Mouse (Mus musculus): ENCODE measurements around the gene Fkbp2. TPM values are rescaled to one million over a fixed set of nuclear protein-coding genes. Genes with fewer than 3 reads are reported as not detected.

Gene Fkbp2
- total RNA-seq (2021) = 10 to 100 TPM; 13.0 to 13.7 TPM
- long read RNA-seq, experiment 1, transcript Fkbp2-201 (6 exons, 642 nt) = major isoform, 9 of 12 reads
- long read RNA-seq, experiment 1, partial matches to known transcripts = 0 of 12 reads
- long read RNA-seq, experiment 1, other reads (novel, unspliced or antisense) = 2 of 12 reads
- long read RNA-seq, experiment 2, transcript Fkbp2-201 (6 exons, 642 nt) = minor isoform, 5 of 15 reads
- long read RNA-seq, experiment 2, transcript Fkbp2-202 (6 exons, 664 nt) = major isoform, 8 of 15 reads
- long read RNA-seq, experiment 2, partial matches to known transcripts = 1 of 15 reads
- long read RNA-seq, experiment 2, other reads (novel, unspliced or antisense) = 1 of 15 reads

GRCm38 (mm10) chr19:6980381-6981093 is at the start of gene Fkbp2:
Fkbp2 (minus strand) TSS chr19:6980501.
- intact Hi-C loops (cut with DNase I; ENCODE audit: low total_unique reads) = no loop called here
- peak; percentile 99 for DNase-seq

GRCm38 (mm10) chr19:7029531-7029930 is 49.2 kb upstream of the Fkbp2 start:
- DNase-seq = no peak
- intact Hi-C loops (cut with DNase I; ENCODE audit: low total_unique reads) = no loop called here

GRCm38 (mm10) chr19:7020224-7020641 is 39.9 kb upstream of the Fkbp2 start:
- DNase-seq = no peak
- intact Hi-C loops (cut with DNase I; ENCODE audit: low total_unique reads) = no loop called here

GRCm38 (mm10) chr19:7019191-7019590 is 38.9 kb upstream of the Fkbp2 start, which contains the start of gene Fermt3:
Fermt3 (minus strand) TSS chr19:7019469.
- DNase-seq = no peak
- intact Hi-C loops (cut with DNase I; ENCODE audit: low total_unique reads) = no loop called here

GRCm38 (mm10) chr19:7018546-7018945 is 38.2 kb upstream of the Fkbp2 start:
- no peak for DNase-seq

GRCm38 (mm10) chr19:7017541-7018457 is 37.5 kb upstream of the Fkbp2 start:
- DNase-seq = no peak
- intact Hi-C loops (cut with DNase I; ENCODE audit: low total_unique reads) = no loop called here

More at GRCm38 (mm10) chr19:7018546-7018945, 38.2 kb upstream of the Fkbp2 start:
- intact Hi-C loops (cut with DNase I; ENCODE audit: low total_unique reads) = no loop called here

GRCm38 (mm10) chr19:7014481-7015135 is 34.3 kb upstream of the Fkbp2 start:
- intact Hi-C loops (cut with DNase I; ENCODE audit: low total_unique reads) = no loop called here

GRCm38 (mm10) chr19:7013984-7014383 is 33.7 kb upstream of the Fkbp2 start:
- intact Hi-C loops (cut with DNase I; ENCODE audit: low total_unique reads) = no loop called here
- no peak for DNase-seq

More at GRCm38 (mm10) chr19:7014481-7015135, 34.3 kb upstream of the Fkbp2 start:
- DNase-seq = no peak

- intact Hi-C loops (cut with DNase I; ENCODE audit: low total_unique reads) = no loop called here
- DNase-seq = no peak
Measured at GRCm38 (mm10) chr19:7012426-7012825, 32.1 kb upstream of the Fkbp2 start.

- intact Hi-C loops (cut with DNase I; ENCODE audit: low total_unique reads) = no loop called here
- no peak for DNase-seq
Measured at GRCm38 (mm10) chr19:7006892-7007593, 26.7 kb upstream of the Fkbp2 start.

- no peak for DNase-seq
- intact Hi-C loops (cut with DNase I; ENCODE audit: low total_unique reads) = no loop called here
Measured at GRCm38 (mm10) chr19:6999360-7000063, 19.2 kb upstream of the Fkbp2 start.

GRCm38 (mm10) chr19:6997721-6998290 is 17.5 kb upstream of the Fkbp2 start:
- intact Hi-C loops (cut with DNase I; ENCODE audit: low total_unique reads) = no loop called here

GRCm38 (mm10) chr19:6996006-6996405 is 15.7 kb upstream of the Fkbp2 start, which contains the start of the genes Nudt22 and Trpt1:
Nudt22 (minus strand) TSS chr19:6996117.
Trpt1 (plus strand) TSS chr19:6996131.
- DNase-seq = peak; percentile 90
- intact Hi-C loops (cut with DNase I; ENCODE audit: low total_unique reads) = no loop called here

More at GRCm38 (mm10) chr19:6997721-6998290, 17.5 kb upstream of the Fkbp2 start:
- no peak for DNase-seq

- intact Hi-C loops (cut with DNase I; ENCODE audit: low total_unique reads) = no loop called here
- DNase-seq = no peak
Measured at GRCm38 (mm10) chr19:6995255-6995991, 15.1 kb upstream of the Fkbp2 start.

GRCm38 (mm10) chr19:6994489-6994888 is 14.2 kb upstream of the Fkbp2 start:
- intact Hi-C loops (cut with DNase I; ENCODE audit: low total_unique reads) = no loop called here
- no peak for DNase-seq

GRCm38 (mm10) chr19:6994002-6994401 is 13.7 kb upstream of the Fkbp2 start:
- no peak for DNase-seq
- intact Hi-C loops (cut with DNase I; ENCODE audit: low total_unique reads) = no loop called here
